ENCODE assay signal across 8 mouse cellular contexts in the genomic region with DNA sequence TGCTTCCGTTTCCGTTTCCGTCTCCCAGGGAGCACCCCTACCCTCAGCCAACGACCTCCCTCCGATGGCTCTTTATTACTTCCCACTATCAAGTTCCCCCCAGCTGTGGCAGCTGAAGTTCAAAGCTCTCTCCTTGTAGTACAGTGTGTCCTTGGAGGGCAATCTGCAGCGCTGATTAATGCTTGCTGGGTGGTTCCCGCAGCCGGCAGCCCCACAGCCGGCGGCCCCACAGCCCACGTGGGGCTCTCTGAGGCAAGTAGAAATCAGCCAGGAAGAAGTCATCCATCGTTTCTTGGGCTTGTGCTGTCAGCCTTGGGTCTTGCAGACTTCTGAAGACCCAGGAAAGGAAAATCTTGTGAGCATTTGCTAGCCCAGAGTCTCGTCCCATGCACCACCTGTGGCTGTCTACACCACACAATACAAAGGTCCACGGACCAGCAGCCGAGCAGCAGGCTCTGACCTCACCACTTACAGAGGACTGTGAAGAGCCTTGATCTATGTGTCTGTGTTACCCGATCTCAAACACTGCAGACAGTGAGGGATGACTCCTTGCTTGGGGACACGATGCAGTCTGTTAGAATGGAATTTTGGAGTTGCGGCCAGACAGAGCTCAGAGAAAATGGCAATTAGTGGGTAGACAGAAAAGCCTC.
DNase-seq lines count a peak whose midpoint lies in the region; ATAC-seq lines count a peak whose summit lies in the region.
"Had no signal": no experiment of that assay in that cellular context is flagged by ENCODE, and none has a peak within 500 bp of the region (broad histone marks: within the 10 kb centered on the region; RNA-seq: fewer than 3 reads in every experiment).

No protein-coding gene starts in this region.

- no peak overlapping the region for H3K9ac ChIP-seq in embryonic facial prominence, embryonic 15.5 days
- H3K9ac ChIP-seq in limb, embryonic 13.5 days, result no peak overlapping the region

- H3K27ac ChIP-seq in embryonic facial prominence, embryonic 15.5 days (replicated peaks), result peak overlapping the region; percentile 60
- peak overlapping the region; percentile 8 for H3K27ac ChIP-seq in hindbrain, embryonic 10.5 days
- H3K27ac ChIP-seq in limb, embryonic 13.5 days, result peak overlapping the region; percentile 52

- H3K4me2 ChIP-seq in embryonic facial prominence, embryonic 15.5 days (replicated peaks), result peak overlapping the region; percentile 15; the same call in 1 of the 2 replicates
- H3K4me2 ChIP-seq in limb, embryonic 13.5 days (replicated peaks), result peak overlapping the region; percentile 32

- no peaks in the 10 kb centered on the region for H3K36me3 ChIP-seq in embryonic facial prominence, embryonic 15.5 days
- no peaks in the 10 kb centered on the region for H3K36me3 ChIP-seq in hindbrain, embryonic 10.5 days
- H3K36me3 ChIP-seq in limb, embryonic 13.5 days, result no peaks in the 10 kb centered on the region

- DNase-seq in adrenal gland, postnatal 10 days, result peak; percentile 77
- no peak for DNase-seq in hindbrain, embryonic 10.5 days (ENCODE audit: low spot score)
- DNase-seq in naive thymus-derived CD4-positive, alpha-beta T cell, adult 2 months (ENCODE audit: low read depth), result peak; percentile 33
- DNase-seq in cerebellum, postnatal 10 days, result no peak
- no peak for DNase-seq in right cerebral cortex, postnatal 10 days (ENCODE audit: low spot score in 2 of 2)

- H3K27me3 ChIP-seq in embryonic facial prominence, embryonic 15.5 days, result no peaks in the 10 kb centered on the region
- H3K27me3 ChIP-seq in hindbrain, embryonic 10.5 days (ENCODE audit: insufficient read depth, poor library complexity, severe bottlenecking), result peaks cover 19% of the 10 kb centered on the region; the same call in 1 of the 2 replicates
- H3K27me3 ChIP-seq in limb, embryonic 13.5 days, result 0 out of 2 replicates have a peak, but pooled peaks cover 3% of the 10 kb centered on the region

- peaks cover 57% of the 10 kb centered on the region for H3K4me1 ChIP-seq in embryonic facial prominence, embryonic 15.5 days
- H3K4me1 ChIP-seq in hindbrain, embryonic 10.5 days (replicated peaks), result peaks cover 67% of the 10 kb centered on the region
- peaks cover 55% of the 10 kb centered on the region for H3K4me1 ChIP-seq in limb, embryonic 13.5 days

- no peak for ATAC-seq in embryonic facial prominence, embryonic 15.5 days (ENCODE audit: insufficient number of reproducible peaks, low FRiP score, low TSS enrichment, low read depth)
- ATAC-seq in limb, embryonic 13.5 days (ENCODE audit: low FRiP score, low read depth), result peak; percentile 55; the same call in 1 of the 2 replicates

- no peaks in the 10 kb centered on the region for H3K9me3 ChIP-seq in embryonic facial prominence, embryonic 15.5 days (replicated peaks)
- H3K9me3 ChIP-seq in hindbrain, embryonic 10.5 days, result no peaks in the 10 kb centered on the region
- no peaks in the 10 kb centered on the region for H3K9me3 ChIP-seq in limb, embryonic 13.5 days

- no peak overlapping the region for H3K4me3 ChIP-seq in embryonic facial prominence, embryonic 15.5 days (replicated peaks)
- no peak overlapping the region for H3K4me3 ChIP-seq in hindbrain, embryonic 10.5 days
- H3K4me3 ChIP-seq in limb, embryonic 13.5 days, result no peak overlapping the region
- H3K4me3 ChIP-seq: erythroblast, embryonic 14.5 days had no signal

- 19% methylated on average over 18 of the region's 18 CpGs for WGBS in embryonic facial prominence, embryonic 15.5 days
- WGBS in hindbrain, embryonic 10.5 days, result 54% methylated on average over 18 of the region's 18 CpGs
- 13% methylated on average over 18 of the region's 18 CpGs for WGBS in limb, embryonic 13.5 days

Comparison
In these comparisons a context has a peak if more than half of its experiments do, and no peak if none do; other contexts are left out.
1. DNase-seq: peak in adrenal gland, postnatal 10 days (single experiment) and naive thymus-derived CD4-positive, alpha-beta T cell, adult 2 months (single experiment); none in hindbrain, embryonic 10.5 days (single experiment), cerebellum, postnatal 10 days (0 of 2) and right cerebral cortex, postnatal 10 days (0 of 2).
2. H3K27ac ChIP-seq: peak in every context shown above with its lines; median percentile 60 in embryonic facial prominence, embryonic 15.5 days; 52 in limb, embryonic 13.5 days; 8 in hindbrain, embryonic 10.5 days.